Mouse (Mus musculus): ENCODE measurements around the gene Tap1.

- no peak for TF ChIP-seq EP300 (optimal IDR thresholded peaks at IDR 0.05)
- no peak for TF ChIP-seq CTCF (IDR thresholded peaks at IDR 0.05; ENCODE audit: low read depth)
Observed at GRCm38 (mm10) chr17:34218675-34219074, 31.3 kb downstream of the Tap1 start.

Data from stomach, postnatal 0 days (tissue).